Mouse (Mus musculus) lung, adult 2 months (tissue): ENCODE data around the gene Kalrn.
A peak's percentile ranks its signal among the peaks of the same experiment; 100 is the strongest.

ENCODE experiments used
- CTCF ChIP-seq: fragments of 200-500 bp; IDR thresholded peaks from 2 replicates; pipeline ENCODE4 v1.5.1; 2011; ENCODE audit warnings: mild to moderate bottlenecking, low read length, control low read depth; ENCODE audit not compliant: insufficient read depth
- POLR2A ChIP-seq: fragments of 200-500 bp; IDR thresholded peaks from 2 replicates; pipeline ENCODE4 v1.6.1; 2011; ENCODE audit warnings: low read depth, mild to moderate bottlenecking, control low read depth, low read length, borderline replicate concordance; ENCODE audit errors: extremely low read depth

DNA sequence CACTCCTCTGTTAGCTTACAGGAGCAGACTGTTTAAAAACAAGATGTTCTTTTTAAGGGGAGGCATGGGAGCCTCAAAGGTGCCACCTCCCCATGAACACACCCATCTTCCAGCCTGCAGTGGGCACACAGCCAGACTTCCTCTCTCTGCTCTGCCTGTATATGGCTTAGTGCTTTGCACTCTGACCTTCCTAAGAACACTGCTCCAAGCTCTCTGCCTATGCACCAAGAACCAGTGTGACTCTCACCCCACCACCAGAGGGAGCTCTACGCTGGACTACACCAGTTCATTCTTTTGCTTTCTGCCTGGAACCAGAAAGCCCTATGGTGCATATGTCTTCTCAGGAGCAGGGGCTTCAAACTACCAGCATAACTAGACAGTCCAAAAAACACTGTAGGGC, 271.3 kb downstream of the Kalrn start:
- TF ChIP-seq CTCF (peak; percentile 52), POLR2A (no peak)
